In the genomic region with DNA sequence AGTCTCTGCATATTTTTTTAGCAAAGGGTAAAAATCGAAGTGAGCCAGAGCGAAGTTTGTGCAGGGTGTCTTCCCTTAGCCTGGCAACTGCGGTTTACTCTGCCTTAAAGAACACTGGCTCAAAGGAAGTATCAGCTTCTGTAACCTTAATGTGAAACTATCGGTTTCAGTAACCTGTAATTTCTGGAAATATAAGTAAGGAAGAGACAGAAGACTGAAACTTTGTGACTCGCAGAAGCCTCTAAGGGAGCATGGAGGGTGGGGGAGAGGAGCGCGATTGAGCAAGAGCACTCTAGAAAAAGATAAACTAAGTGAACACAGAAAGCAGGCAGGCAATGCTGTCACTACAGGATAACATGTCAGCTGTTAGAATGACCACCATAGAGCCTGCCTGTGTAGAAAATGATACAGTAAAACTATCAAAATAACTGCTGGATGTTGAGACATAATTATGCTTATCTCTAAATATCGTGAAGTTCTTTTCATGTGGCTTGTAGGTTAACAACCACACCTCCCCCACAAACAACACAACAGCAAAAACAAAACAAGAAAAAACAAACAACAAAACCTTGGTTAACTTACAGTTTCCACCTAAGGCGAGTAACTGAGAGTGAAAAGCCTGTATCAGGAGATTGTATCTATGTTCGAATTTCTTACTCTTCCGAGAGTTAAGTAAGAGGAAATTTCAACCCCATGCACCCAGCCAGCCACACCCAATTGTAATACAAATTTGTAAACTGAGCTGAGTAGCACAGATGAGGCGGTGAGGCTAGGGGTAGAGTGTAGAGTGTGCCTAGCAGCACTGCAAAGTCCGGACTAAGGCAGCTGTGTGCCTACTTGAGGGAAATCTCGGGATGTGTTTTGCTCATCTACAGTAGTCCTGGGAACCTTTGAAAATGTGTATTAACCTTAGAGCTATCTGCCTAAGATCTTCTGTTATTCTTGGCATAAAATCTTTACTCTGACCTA, we compare ENCODE assay signal across 8 mouse cellular contexts. TPM values are rescaled to one million over a fixed set of nuclear protein-coding genes. Genes with fewer than 3 reads are reported as not detected.
DNase-seq lines count a peak whose midpoint lies in the region; ATAC-seq and TF ChIP-seq lines count a peak whose summit lies in the region.

No protein-coding gene starts in this region.

- no peaks in the 10 kb centered on the region for H3K27me3 ChIP-seq in cerebellum, adult 2 months (ENCODE audit: control insufficient read depth, insufficient read depth, low read length)
- no peaks in the 10 kb centered on the region for H3K27me3 ChIP-seq in erythroblast, embryonic 14.5 days (ENCODE audit: control insufficient read depth)
- H3K27me3 ChIP-seq in intestine, embryonic 14.5 days (replicated peaks; ENCODE audit: control insufficient read depth, insufficient read depth, low read length) = no peaks in the 10 kb centered on the region

- H3K36me3 ChIP-seq in erythroblast, embryonic 14.5 days (ENCODE audit: control insufficient read depth) = no peaks in the 10 kb centered on the region
- H3K36me3 ChIP-seq in intestine, embryonic 14.5 days (ENCODE audit: control insufficient read depth, insufficient read depth, low read length) = no peaks in the 10 kb centered on the region

- no peaks in the 10 kb centered on the region for H3K9me3 ChIP-seq in erythroblast, embryonic 14.5 days (ENCODE audit: control insufficient read depth, low read length)
- H3K9me3 ChIP-seq in intestine, embryonic 14.5 days (ENCODE audit: control insufficient read depth, low read length) = no peaks in the 10 kb centered on the region

- peak overlapping the region; percentile 61 for H3K9ac ChIP-seq in intestine, embryonic 14.5 days (ENCODE audit: low read length)

- no peak for TF ChIP-seq CTCF in cerebellum, adult 2 months (IDR thresholded peaks at IDR 0.05; ENCODE audit: borderline replicate concordance, insufficient read depth, low read depth, low read length)

- 33% methylated on average over 14 of the region's 14 CpGs for WGBS in cerebellum, adult 2 months
- 14% methylated on average over 14 of the region's 14 CpGs for WGBS in intestine, embryonic 14.5 days

- peak overlapping the region; percentile 53 for H3K4me2 ChIP-seq in intestine, embryonic 14.5 days (ENCODE audit: low read length)

- no peaks in the 10 kb centered on the region for H3K4me1 ChIP-seq in cerebellum, adult 2 months (ENCODE audit: control insufficient read depth, insufficient read depth, low read length)
- H3K4me1 ChIP-seq in erythroblast, embryonic 14.5 days (ENCODE audit: control insufficient read depth) = peaks cover 30% of the 10 kb centered on the region
- H3K4me1 ChIP-seq in intestine, embryonic 14.5 days (replicated peaks; ENCODE audit: control insufficient read depth, insufficient read depth, low read length) = peaks cover 10% of the 10 kb centered on the region

- no peak for DNase-seq in cerebellum, adult 2 months
- peak; percentile 31 for DNase-seq in ES-CJ7 (ENCODE audit: low read depth, low spot score)
- DNase-seq in intestine, embryonic 14.5 days (ENCODE audit: low spot score) = peak; percentile 53
- no peak for DNase-seq in cerebellum, postnatal 36 days
- DNase-seq in urinary bladder, postnatal 10 days (ENCODE audit: low spot score) = no peak

- no peak overlapping the region; the same call in 1 of the 2 replicates for H3K27ac ChIP-seq in cerebellum, adult 2 months (ENCODE audit: insufficient read depth, low read length)
- H3K27ac ChIP-seq in intestine, embryonic 14.5 days (ENCODE audit: low read depth) = peak overlapping the region; percentile 89

- no peak for ATAC-seq in cerebellum, adult (ENCODE audit: insufficient number of reproducible peaks, low FRiP score, low TSS enrichment)
- peak; percentile 56; the same call in 1 of the 2 replicates for ATAC-seq in intestine, embryonic 14.5 days (replicated peaks; ENCODE audit: low FRiP score, low TSS enrichment, low read depth)
- ATAC-seq in megakaryocyte, adult 5-6 weeks (ENCODE audit: poor library complexity, severe bottlenecking) = peak; percentile 61

- TF ChIP-seq POLR2A in cerebellum, adult 2 months (IDR thresholded peaks at IDR 0.05; ENCODE audit: borderline replicate concordance, insufficient read depth, low read length) = no peak

- H3K4me3 ChIP-seq in cerebellum, adult 2 months (replicated peaks; ENCODE audit: insufficient read depth, low read depth, low read length) = peak overlapping the region; percentile 92
- peak overlapping the region; percentile 75 for H3K4me3 ChIP-seq in erythroblast, embryonic 14.5 days (replicated peaks)
- peak overlapping the region; percentile 62 for H3K4me3 ChIP-seq in intestine, embryonic 14.5 days (ENCODE audit: low read depth, low read length)

RNA-seq across cellular contexts. Expression of a gene that starts 0.9 kb away (rescaled TPM):
- 13.0 and 13.9 TPM in 2 replicates for polyA plus RNA-seq in cerebellum, adult 2 months (2012; rRNA removed)
- 0.08 TPM in 1 of 2 replicates, not detected in the other for polyA plus RNA-seq in erythroblast, embryonic 14.5 days (2012)
- polyA plus RNA-seq in intestine, embryonic 14.5 days (2014; fragmentation: Nextera tagmentation; extraction: Ambion mirVana) = 33.2 and 36.3 TPM in 2 replicates
- total RNA-seq in megakaryocyte, adult 5-6 weeks (2015) = 93.7 and 94.6 TPM in 2 replicates
- 77.5 and 81.5 TPM in 2 replicates for total RNA-seq in megakaryocyte, adult 5-6 weeks (2017)

RNA-seq across cellular contexts. Expression of a gene that starts 36.8 kb away (rescaled TPM):
- polyA plus RNA-seq in cerebellum, adult 2 months (2012; rRNA removed) = 3.4 and 3.8 TPM in 2 replicates
- polyA plus RNA-seq in erythroblast, embryonic 14.5 days (2012) = 0.17 and 0.29 TPM in 2 replicates
- 20.3 TPM in 2 replicates for polyA plus RNA-seq in intestine, embryonic 14.5 days (2014; fragmentation: Nextera tagmentation; extraction: Ambion mirVana)
- 45.6 and 50.8 TPM in 2 replicates for total RNA-seq in megakaryocyte, adult 5-6 weeks (2015)
- total RNA-seq in megakaryocyte, adult 5-6 weeks (2017) = 56.9 and 57.3 TPM in 2 replicates

RNA-seq across cellular contexts. Expression of a gene that starts 37.3 kb away (rescaled TPM):
- polyA plus RNA-seq in cerebellum, adult 2 months (2012; rRNA removed) = 47.2 and 49.6 TPM in 2 replicates
- 0.44 and 0.81 TPM in 2 replicates for polyA plus RNA-seq in erythroblast, embryonic 14.5 days (2012)
- 91.9 and 106 TPM in 2 replicates for polyA plus RNA-seq in intestine, embryonic 14.5 days (2014; fragmentation: Nextera tagmentation; extraction: Ambion mirVana)
- total RNA-seq in megakaryocyte, adult 5-6 weeks (2015) = 16.8 and 17.8 TPM in 2 replicates
- total RNA-seq in megakaryocyte, adult 5-6 weeks (2017) = 19.6 and 19.8 TPM in 2 replicates

RNA-seq across cellular contexts. Expression of a gene that starts 59.8 kb away (rescaled TPM):
- polyA plus RNA-seq in cerebellum, adult 2 months (2012; rRNA removed) = 0.18 and 0.33 TPM in 2 replicates
- not detected in 2 replicates for polyA plus RNA-seq in erythroblast, embryonic 14.5 days (2012)
- polyA plus RNA-seq in intestine, embryonic 14.5 days (2014; fragmentation: Nextera tagmentation; extraction: Ambion mirVana) = 0.14 TPM in 1 of 2 replicates, not detected in the other
- total RNA-seq in megakaryocyte, adult 5-6 weeks (2015) = not detected in 2 replicates
- not detected in 2 replicates for total RNA-seq in megakaryocyte, adult 5-6 weeks (2017)

Comparison
In these comparisons a context has a peak if more than half of its experiments do, and no peak if none do; other contexts are left out.
1. DNase-seq: peak in ES-CJ7 (single experiment) and intestine, embryonic 14.5 days (single experiment); none in cerebellum, adult 2 months (0 of 2), cerebellum, postnatal 36 days (0 of 2) and urinary bladder, postnatal 10 days (single experiment).
2. RNA of a gene that starts 0.9 kb away (polyA plus RNA-seq): 33.2 to 36.3 TPM in intestine, embryonic 14.5 days and 13.0 to 13.9 TPM in cerebellum, adult 2 months; 0.08 TPM in erythroblast, embryonic 14.5 days; every median in the first group is over 10 times any median in the second.
3. RNA of a gene that starts 37.3 kb away (polyA plus RNA-seq): 91.9 to 106 TPM in intestine, embryonic 14.5 days and 47.2 to 49.6 TPM in cerebellum, adult 2 months; 0.44 to 0.81 TPM in erythroblast, embryonic 14.5 days; every median in the first group is over 10 times any median in the second.
4. Peak in every context shown above with its lines, with median percentiles within 50 percentile points of each other: H3K4me3 ChIP-seq.